Mouse (Mus musculus) lung, postnatal 0 days (tissue): ENCODE measurements around the gene Olfr1339.

Experiments
- CTCF ChIP-seq: IDR thresholded peaks from 2 replicates; pipeline ENCODE4 v1.5.1; 2016; ENCODE audit warnings: antibody characterized with exemption, mild to moderate bottlenecking
- EP300 ChIP-seq: IDR thresholded peaks from 2 replicates; pipeline ENCODE4 v1.6.1; 2016; ENCODE audit warnings: antibody characterized with exemption, mild to moderate bottlenecking, control low read depth

GRCm38 (mm10) chr4:118782486-118782885 lies 50.5 kb downstream of the Olfr1339 start, which contains the start of gene Olfr1337:
- TF ChIP-seq CTCF (no peak), EP300 (no peak)
